Mouse (Mus musculus): ENCODE measurements around the gene Hmgn3. TPM values are rescaled to one million over a fixed set of nuclear protein-coding genes. Genes with fewer than 3 reads are reported as not detected.
A peak's percentile ranks its signal among the peaks of the same experiment; 100 is the strongest.
"Not testable (repeated sequence)": the region's sequence is repeated elsewhere in the genome, so short reads cannot be mapped to it uniquely, and the experiment has no call there.

The Hmgn3 gene
- polyA plus RNA-seq (2015; fragmentation: Nextera tagmentation; extraction: Ambion mirVana): 138 and 154 TPM in 2 replicates

DNA sequence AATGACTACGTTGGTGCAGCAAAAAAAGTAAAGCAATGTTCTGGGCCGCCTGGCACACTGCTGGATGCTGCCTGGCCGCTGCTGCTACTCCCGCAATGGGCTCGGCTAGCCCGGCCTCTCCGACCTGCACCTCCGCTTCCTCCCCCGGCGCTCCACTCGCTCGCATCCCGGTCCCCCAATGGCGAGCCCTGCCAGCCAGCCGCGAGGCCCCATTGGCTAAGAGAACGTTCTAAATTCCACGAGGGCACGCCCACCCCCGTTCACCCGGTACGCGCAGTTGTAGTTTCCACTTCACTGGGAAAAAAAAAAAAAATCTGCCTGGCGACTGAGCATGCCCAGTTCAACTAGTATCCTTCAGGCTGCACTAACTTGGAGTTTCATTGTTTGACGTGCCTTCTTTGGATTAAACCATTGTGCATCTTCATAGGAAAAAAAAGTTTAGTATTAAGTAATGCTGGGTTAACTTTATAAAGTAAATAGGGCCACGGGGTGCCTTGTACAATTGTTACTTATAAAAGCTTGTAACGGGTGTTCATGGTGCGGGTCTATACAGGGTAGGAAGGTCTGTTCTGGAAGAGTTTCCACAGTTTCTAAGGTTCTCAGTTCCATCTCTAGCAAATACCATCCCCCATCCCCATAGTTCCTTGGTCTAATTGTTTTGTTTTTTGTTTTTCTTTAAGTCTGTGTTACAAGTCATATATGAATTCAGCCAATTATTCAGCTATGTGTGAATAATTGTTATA, at the start of gene Hmgn3:
Hmgn3 (minus strand) TSS at position 240 of the 743 bp plus-strand sequence.
- Histone ChIP-seq H3K9me3 (replicated peaks) (no peaks in the 10 kb centered on the region), H3K4me3 (replicated peaks) (peak within 1 kb of the TSS; percentile 63), H3K9ac (replicated peaks) (peak within 1 kb of the TSS; percentile 74), H3K4me2 (peak within 1 kb of the TSS; percentile 99), H3K27ac (replicated peaks) (peak within 1 kb of the TSS; percentile 85), H3K4me1 (peaks cover 16% of the 10 kb centered on the region), H3K36me3 (no peaks in the 10 kb centered on the region), H3K27me3 (replicated peaks) (no peaks in the 10 kb centered on the region)
- peak; percentile 99 for ATAC-seq (ENCODE audit: low FRiP score)
- WGBS: 7% methylated on average over 28 of the region's 28 CpGs

DNA sequence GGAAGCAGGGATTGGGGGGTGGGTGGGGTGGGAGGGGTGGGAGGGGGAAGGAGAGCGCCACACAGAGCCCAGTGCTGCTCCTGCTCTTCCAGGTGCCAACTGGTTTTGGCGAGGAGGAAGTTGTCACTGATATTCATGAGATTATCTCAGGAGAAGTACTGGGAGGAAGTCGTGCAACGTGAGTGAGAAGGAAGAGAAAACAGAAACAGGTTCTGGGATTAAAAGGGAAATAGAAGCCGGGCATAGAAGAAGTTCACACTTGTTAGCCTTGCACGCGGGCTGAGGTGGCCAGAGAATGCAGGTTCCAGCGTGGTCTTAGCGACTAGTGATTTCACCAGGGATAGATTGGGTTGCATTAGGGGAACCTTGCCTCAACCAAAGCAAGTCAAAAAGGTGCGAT, 49.3 kb upstream of the Hmgn3 start:
- Histone ChIP-seq H3K9ac (replicated peaks) (no peak overlapping the region), H3K27me3 (replicated peaks) (no peaks in the 10 kb centered on the region), H3K9me3 (replicated peaks) (no peaks in the 10 kb centered on the region), H3K36me3 (no peaks in the 10 kb centered on the region), H3K4me3 (replicated peaks) (no peak overlapping the region), H3K4me1 (no peaks in the 10 kb centered on the region), H3K4me2 (no peak overlapping the region), H3K27ac (replicated peaks) (no peak overlapping the region)
- 75% methylated on average over 10 of the region's 10 CpGs for WGBS
- ATAC-seq (ENCODE audit: low FRiP score): no peak

DNA sequence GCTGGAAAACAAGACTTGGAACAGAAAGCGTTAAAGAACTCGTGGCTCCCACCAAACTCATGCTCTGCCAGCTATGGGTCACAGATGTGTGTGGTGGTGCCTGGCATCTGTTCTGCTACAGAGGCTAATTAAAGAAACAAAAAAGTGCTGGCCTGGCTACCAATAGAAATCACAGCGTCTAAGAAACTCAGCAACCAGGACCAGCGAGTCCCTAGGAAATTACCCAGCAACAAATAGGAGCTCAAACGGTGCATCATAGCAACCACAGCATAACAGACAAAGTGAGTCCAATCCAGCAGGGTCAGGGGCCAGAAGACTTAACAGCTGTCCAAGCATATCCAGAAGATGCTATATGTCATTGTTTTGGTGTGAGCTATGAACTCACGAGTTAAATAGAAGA, 48.5 kb upstream of the Hmgn3 start:
- Histone ChIP-seq H3K4me1 (no peaks in the 10 kb centered on the region), H3K9ac (replicated peaks) (no peak overlapping the region), H3K27me3 (replicated peaks) (no peaks in the 10 kb centered on the region), H3K27ac (replicated peaks) (no peak overlapping the region), H3K4me3 (replicated peaks) (no peak overlapping the region), H3K4me2 (no peak overlapping the region), H3K36me3 (no peaks in the 10 kb centered on the region), H3K9me3 (replicated peaks) (no peaks in the 10 kb centered on the region)
- no peak for ATAC-seq (ENCODE audit: low FRiP score)
- 19% methylated on average over 6 of the region's 6 CpGs for WGBS

- ATAC-seq (ENCODE audit: low FRiP score): no peak
- 85% methylated on average over 2 of the region's 2 CpGs for WGBS
These were observed 41.3 kb upstream of the Hmgn3 start for GRCm38 (mm10) chr9:83187752-83188151.

GRCm38 (mm10) chr9:83145591-83146445, 667 bp downstream of the Hmgn3 start:
- peak; percentile 84 for ATAC-seq (ENCODE audit: low FRiP score)
- Histone ChIP-seq H3K36me3 (peaks cover 3% of the 10 kb centered on the region; the same call in 1 of the 2 replicates), H3K4me1 (peaks cover 16% of the 10 kb centered on the region), H3K9ac (replicated peaks) (peak overlapping the region; percentile 74), H3K9me3 (replicated peaks) (no peaks in the 10 kb centered on the region; the same call in 1 of the 2 replicates), H3K4me3 (replicated peaks) (peak overlapping the region; percentile 63), H3K27ac (replicated peaks) (peak overlapping the region; percentile 85), H3K27me3 (replicated peaks) (no peaks in the 10 kb centered on the region), H3K4me2 (peak overlapping the region; percentile 99)
- WGBS: 2% methylated on average over 53 of the region's 53 CpGs

More at GRCm38 (mm10) chr9:83187752-83188151, 41.3 kb upstream of the Hmgn3 start:
- Histone ChIP-seq H3K9me3 (replicated peaks) (no peaks in the 10 kb centered on the region), H3K27ac (replicated peaks) (no peak overlapping the region), H3K9ac (replicated peaks) (no peak overlapping the region), H3K4me2 (no peak overlapping the region), H3K36me3 (no peaks in the 10 kb centered on the region), H3K4me1 (no peaks in the 10 kb centered on the region), H3K27me3 (replicated peaks) (no peaks in the 10 kb centered on the region), H3K4me3 (replicated peaks) (no peak overlapping the region)

DNA sequence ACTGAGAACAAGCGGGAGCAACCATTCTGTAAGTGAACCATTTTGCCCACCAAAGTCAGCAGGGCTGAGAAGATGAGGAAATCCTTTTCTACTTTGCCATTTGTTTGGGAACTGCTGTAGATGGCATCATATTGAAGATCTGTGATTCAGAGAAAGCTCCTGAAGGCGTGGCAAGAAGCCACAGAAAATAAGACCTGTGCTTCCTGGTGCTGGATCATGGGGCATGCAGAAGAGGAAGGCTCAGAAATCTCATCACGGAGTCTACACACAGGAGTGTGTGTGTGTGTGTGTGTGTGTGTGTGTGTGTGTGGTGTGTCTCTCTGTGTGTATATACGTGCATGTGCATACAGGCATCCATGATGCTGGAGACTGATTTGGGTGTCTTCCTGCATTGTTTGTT, 16.7 kb downstream of the Hmgn3 start:
- H3K4me3 ChIP-seq (replicated peaks): no peak overlapping the region
- H3K9ac ChIP-seq (replicated peaks): no peak overlapping the region
- H3K27ac ChIP-seq (replicated peaks): no peak overlapping the region
- ATAC-seq (ENCODE audit: low FRiP score): no peak
- H3K4me2 ChIP-seq: no peak overlapping the region
- H3K36me3 ChIP-seq: no peaks in the 10 kb centered on the region
- no peaks in the 10 kb centered on the region for H3K9me3 ChIP-seq (replicated peaks)
- WGBS: 93% methylated on average over 4 of the region's 4 CpGs
- H3K27me3 ChIP-seq (replicated peaks): no peaks in the 10 kb centered on the region
- H3K4me1 ChIP-seq: no peaks in the 10 kb centered on the region

DNA sequence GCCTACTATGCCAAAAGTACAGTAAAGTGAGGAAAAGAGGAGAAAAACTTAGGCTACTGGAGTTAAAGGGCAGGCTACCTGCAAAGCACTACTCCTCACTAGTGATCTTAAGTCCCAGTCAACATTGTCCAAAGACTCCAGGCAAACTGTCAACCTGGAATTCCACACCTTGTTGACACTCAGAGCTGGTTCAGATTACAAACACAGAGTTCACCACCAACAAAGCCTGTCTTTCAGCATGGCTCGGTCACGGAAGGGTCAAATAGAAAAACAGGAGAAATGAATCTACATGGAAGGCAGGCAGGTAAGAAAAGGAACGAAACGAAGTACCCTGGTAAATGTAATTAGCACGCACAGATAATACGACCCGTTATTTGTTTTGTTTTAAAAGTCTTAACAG, 18.6 kb downstream of the Hmgn3 start:
- Histone ChIP-seq H3K9me3 (replicated peaks) (no peaks in the 10 kb centered on the region), H3K4me3 (replicated peaks) (no peak overlapping the region), H3K36me3 (peaks cover 3% of the 10 kb centered on the region; the same call in 1 of the 2 replicates), H3K4me2 (no peak overlapping the region), H3K27me3 (replicated peaks) (no peaks in the 10 kb centered on the region), H3K9ac (replicated peaks) (no peak overlapping the region), H3K27ac (replicated peaks) (no peak overlapping the region), H3K4me1 (no peaks in the 10 kb centered on the region)
- no peak for ATAC-seq (ENCODE audit: low FRiP score)
- WGBS: 76% methylated on average over 7 of the region's 7 CpGs

- H3K27me3 ChIP-seq (replicated peaks); H3K9ac ChIP-seq (replicated peaks); H3K4me1 ChIP-seq; ATAC-seq (ENCODE audit: low FRiP score); H3K4me3 ChIP-seq (replicated peaks); H3K9me3 ChIP-seq (replicated peaks); H3K36me3 ChIP-seq; H3K4me2 ChIP-seq; H3K27ac ChIP-seq (replicated peaks): not testable (repeated sequence)
- 92% methylated on average over 6 of the region's 6 CpGs for whole genome bisulfite sequencing
These were observed 20.0 kb downstream of the Hmgn3 start for GRCm38 (mm10) chr9:83126482-83126881.

DNA sequence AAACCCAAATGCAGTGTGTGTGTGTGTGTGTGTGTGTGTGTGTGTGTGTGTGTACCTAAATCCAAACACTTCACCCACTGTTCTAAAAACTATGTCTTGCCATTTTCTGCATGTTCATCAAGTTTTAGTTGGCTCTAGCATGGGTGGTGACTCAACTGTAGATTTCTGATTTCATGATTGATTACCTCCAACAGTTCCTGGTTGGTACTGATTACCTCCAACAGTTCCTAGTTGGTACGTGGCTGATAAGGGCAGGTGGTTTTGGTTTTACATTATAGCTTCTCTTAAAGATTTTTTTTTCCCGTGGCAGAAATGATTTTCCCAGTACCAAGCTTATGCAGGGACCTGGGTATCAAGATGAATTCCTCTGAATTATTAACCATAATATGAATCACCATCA, 27.3 kb downstream of the Hmgn3 start:
- no peak overlapping the region for H3K4me3 ChIP-seq (replicated peaks)
- H3K4me1 ChIP-seq: no peaks in the 10 kb centered on the region
- peaks cover 4% of the 10 kb centered on the region; the same call in 1 of the 2 replicates for H3K36me3 ChIP-seq
- H3K9ac ChIP-seq (replicated peaks): no peak overlapping the region
- no peak for ATAC-seq (ENCODE audit: low FRiP score)
- H3K27ac ChIP-seq (replicated peaks): no peak overlapping the region
- H3K4me2 ChIP-seq: no peak overlapping the region
- no peaks in the 10 kb centered on the region for H3K27me3 ChIP-seq (replicated peaks)
- WGBS: 91% methylated on average over 2 of the region's 2 CpGs
- H3K9me3 ChIP-seq (replicated peaks): no peaks in the 10 kb centered on the region

DNA sequence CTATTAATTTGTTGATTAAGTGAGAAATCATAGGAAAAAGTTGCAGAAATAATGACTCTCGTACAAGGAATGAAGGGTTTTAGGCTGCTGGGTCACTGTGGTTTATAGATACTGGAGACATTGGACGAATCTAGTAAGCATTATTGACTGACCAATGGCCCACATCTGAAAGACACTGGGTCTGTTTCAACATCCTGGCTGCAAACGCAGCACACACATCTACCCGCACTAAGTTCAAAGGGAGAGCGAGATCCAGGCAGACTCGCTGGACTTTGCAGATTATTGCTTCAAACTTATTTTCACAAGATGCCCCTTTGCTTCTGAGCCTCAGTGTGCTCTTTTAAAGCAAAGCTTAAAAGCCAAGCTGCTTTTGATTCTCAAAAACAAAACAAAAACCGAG, 29.0 kb downstream of the Hmgn3 start:
- H3K27me3 ChIP-seq (replicated peaks): no peaks in the 10 kb centered on the region
- H3K9ac ChIP-seq (replicated peaks): no peak overlapping the region
- H3K36me3 ChIP-seq: no peaks in the 10 kb centered on the region
- WGBS: 89% methylated on average over 7 of the region's 7 CpGs
- H3K9me3 ChIP-seq (replicated peaks): no peaks in the 10 kb centered on the region
- no peaks in the 10 kb centered on the region for H3K4me1 ChIP-seq
- no peak for ATAC-seq (ENCODE audit: low FRiP score)
- H3K27ac ChIP-seq (replicated peaks): no peak overlapping the region
- no peak overlapping the region for H3K4me3 ChIP-seq (replicated peaks)
- H3K4me2 ChIP-seq: no peak overlapping the region

DNA sequence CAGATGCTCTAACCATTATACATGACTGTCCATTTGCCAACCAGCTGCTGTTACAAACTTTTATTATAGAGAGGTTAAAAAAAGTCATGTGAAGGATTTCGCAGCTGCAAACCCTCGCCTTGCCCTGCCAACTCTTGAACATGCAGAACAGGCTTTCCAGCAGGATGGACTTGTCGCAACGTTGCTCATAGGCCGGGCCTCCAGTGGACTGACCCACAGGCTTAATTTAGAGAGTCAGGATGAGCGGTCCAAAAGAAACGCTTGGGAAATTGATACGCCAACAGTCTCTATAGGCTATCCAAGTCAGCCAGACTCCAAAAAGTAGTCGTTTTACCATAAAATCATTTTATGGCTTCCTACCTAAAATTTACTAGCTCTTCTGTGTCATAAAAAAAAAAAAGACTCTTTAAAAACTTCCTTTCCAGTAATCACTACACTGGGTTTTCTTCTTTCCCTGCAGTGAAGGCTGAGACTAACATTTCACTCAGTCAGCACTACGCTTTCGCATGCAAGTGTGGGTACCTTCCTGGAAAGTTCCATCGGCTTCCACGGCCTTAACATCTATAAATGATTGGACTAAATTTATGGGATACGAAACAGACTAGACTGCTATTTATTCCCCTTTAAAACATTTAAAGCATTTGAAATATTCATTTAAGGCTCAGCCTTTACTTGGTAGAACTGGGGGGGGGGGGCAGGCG, 29.6 kb downstream of the Hmgn3 start:
- H3K27ac ChIP-seq (replicated peaks): no peak overlapping the region
- no peaks in the 10 kb centered on the region for H3K9me3 ChIP-seq (replicated peaks)
- no peak overlapping the region for H3K4me3 ChIP-seq (replicated peaks)
- 88% methylated on average over 15 of the region's 15 CpGs for WGBS
- no peaks in the 10 kb centered on the region for H3K4me1 ChIP-seq
- H3K4me2 ChIP-seq: no peak overlapping the region
- H3K9ac ChIP-seq (replicated peaks): no peak overlapping the region
- ATAC-seq (ENCODE audit: low FRiP score): no peak
- H3K36me3 ChIP-seq: no peaks in the 10 kb centered on the region
- H3K27me3 ChIP-seq (replicated peaks): no peaks in the 10 kb centered on the region
